Mouse (Mus musculus): ENCODE measurements at regions not wholly inside any gene's neighbourhood (a gene's known extent, or its start where the extent isn't known, plus 50 kb on each side); places are given as distances from the start of the nearest gene placed in this dataset.

DNA sequence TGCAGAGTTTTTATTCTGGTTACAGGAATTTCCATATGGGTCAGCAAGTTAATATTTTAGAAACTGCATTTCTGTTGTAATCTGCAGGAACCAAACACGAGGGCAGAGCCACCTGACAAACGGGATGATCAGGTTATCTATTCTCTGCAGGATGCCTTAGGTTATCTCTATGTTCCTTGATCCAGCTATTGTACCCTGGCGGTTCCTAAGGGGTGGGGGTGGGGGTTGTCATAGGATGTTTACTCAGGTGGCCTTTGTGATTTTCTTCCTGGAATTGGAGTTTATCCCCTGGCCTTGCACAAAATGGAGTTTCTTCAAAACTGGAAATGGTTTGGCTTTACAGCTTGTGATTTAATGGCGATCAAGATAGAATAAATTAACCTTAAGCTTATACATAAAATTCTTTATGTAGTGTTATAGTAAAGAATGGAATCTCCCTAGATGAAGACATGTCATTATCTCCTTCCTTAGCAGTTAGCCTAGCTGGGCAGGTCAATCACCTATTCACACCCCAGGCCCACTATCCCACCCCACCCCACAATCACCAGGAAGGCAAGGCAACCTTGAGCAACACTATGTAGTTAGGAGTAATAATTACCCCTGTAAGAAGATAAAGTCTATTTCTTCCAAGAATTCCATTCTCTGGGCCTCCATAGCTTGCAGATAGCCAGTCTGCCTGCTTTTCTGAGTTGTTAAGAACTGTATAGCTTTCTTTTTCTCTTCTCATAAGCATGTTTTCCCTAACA, 192.3 kb upstream of the B430218F22Rik start:
- DNase-seq (ENCODE audit: low read depth, low spot score) = no peak
- WGBS = 39% methylated on average over 4 of the region's 4 CpGs

DNA sequence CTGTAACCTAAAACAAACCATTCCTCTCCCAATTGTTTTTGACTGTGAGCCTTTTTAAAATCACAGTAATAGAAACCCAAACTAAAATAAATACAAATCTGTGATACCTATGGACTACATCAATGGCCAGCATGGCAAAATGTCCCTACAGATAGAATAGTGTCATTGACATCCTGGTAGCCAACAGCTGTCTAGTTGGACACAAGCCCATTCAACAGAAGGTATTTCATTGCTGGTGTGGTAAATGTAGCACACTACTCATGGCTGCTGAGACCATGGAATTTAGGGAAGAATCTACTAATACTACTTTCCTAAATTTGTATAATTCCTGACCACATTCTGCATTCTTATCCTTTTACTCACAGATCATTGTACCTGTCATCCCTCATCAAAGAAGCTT, 178.3 kb upstream of the B430218F22Rik start:
- DNase-seq (ENCODE audit: low read depth, low spot score) = no peak

DNA sequence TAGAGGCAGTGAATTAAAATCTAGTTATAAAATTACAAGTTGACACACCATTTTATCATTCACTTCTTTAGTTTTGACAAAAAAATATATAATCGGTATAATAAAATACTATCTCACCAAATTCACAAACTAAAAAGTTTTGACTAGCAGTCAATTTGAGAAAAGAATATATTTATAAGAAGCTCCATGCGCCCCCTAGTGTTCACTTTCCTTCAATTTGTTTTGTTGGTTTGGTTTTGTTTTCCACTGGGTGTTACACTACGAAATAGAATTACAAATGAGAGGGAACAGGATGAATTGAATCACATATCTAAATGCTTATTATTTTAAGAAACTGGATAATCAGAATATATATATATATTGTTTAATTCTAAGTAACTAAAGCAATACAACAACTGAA, 159.1 kb upstream of the B430218F22Rik start:
- peak; percentile 4 for DNase-seq (ENCODE audit: low read depth, low spot score)
- WGBS = 25% methylated on average over 3 of the region's 3 CpGs

DNA sequence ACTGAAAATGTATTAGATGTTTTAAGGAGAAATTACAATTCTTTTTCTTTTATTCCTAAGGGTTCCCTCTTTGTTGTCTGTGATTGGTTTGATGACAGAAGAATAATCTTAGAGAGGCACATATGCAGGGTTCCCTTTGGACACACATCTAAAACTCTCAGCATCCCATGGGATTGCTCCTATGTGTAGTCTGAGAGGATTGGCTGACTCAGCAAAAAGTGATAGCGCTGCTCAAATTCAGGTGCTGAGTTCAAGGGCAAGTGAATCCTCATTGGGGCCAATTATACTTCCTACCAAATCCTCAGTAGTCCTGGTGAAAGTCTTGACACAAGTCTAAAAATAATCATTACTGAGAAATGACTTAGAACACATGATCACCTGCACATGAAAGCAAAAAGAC, 148.5 kb upstream of the B430218F22Rik start:
- 89% methylated on average over 1 of the region's 1 CpGs for WGBS
- no peak for DNase-seq (ENCODE audit: low read depth, low spot score)

DNA sequence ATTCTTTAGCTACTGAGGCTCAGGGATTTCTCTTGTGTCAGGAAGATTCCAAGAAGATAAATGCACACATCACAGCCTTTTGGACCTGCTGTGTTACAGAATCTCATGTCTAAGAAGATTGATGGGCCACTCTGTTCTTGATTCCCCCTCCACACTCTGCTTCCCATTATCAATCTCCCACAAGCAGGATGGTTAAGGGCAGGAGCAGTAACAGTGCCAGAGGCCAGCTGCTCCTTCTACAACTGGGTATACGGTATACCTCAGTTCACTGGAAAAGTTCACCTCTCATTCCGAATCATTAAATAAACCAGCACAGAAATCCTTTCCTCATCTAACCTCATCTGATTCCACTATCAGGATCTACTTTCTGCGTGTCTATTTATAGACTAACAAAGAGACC, 141.8 kb upstream of the B430218F22Rik start:
- no peak for DNase-seq (ENCODE audit: low read depth, low spot score)
- 83% methylated on average over 3 of the region's 3 CpGs for WGBS

DNA sequence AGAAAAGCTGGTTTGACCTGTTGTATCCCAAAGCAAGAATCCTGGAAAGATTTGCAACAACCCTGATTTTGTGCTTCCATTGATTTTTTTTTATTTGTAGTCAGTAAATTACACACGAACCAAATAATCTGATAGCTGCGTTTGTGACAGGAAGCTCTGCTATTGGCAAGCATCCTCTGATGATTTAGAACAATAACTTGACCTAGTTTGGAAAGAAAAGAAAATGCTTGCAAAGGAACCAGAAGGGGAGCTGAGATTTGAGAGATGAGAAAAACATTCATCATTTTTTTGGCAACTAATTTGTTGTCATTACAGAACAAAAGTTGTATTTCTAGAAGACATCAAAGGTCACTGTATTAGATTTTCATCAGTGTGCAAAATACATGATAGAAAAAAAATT, 140.9 kb upstream of the B430218F22Rik start:
- 52% methylated on average over 2 of the region's 2 CpGs for WGBS
- no peak for DNase-seq (ENCODE audit: low read depth, low spot score)

DNA sequence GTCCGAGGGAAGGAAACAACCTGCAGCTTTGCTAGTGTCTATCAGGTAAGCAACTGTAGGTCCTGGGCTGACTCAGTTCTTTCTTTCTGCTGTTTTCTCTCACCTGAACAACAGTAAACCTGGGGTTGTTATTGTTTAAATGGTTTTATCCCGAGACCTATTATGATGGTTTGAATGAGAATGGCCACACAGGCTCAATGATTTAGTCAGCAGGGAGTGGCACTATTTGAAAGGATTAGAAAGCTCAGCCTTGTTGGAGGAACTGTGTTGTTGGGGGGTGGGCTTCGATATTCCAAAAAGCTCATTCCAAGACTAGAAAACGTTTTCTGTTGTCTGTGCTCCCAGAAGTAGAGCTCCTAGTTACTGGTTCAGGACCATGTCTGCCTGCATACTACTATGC, 126.8 kb upstream of the B430218F22Rik start:
- 60% methylated on average over 4 of the region's 4 CpGs for WGBS
- DNase-seq (ENCODE audit: low read depth, low spot score) = no peak

DNA sequence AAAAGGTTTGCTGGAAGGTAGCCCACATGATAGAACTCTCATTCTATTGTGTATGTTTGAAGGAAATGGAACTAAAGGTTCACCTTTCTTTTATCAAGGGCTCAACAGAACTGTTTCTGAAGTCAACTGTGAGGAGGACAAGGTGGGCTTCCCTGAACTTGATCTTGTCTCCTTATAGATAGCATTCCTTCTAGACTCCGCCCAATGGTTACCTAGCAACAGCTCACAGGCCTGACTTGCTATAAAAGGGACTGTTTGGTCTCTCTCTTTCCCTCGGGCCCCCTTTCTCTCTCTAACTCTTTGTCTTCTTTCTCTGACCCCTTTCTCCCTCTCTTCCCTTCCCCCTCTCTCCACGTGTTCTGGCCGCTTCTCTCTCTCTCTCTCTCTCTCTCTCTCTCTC, 123.5 kb upstream of the B430218F22Rik start:
- 64% methylated on average over 4 of the region's 4 CpGs for WGBS
- no peak for DNase-seq (ENCODE audit: low read depth, low spot score)

DNA sequence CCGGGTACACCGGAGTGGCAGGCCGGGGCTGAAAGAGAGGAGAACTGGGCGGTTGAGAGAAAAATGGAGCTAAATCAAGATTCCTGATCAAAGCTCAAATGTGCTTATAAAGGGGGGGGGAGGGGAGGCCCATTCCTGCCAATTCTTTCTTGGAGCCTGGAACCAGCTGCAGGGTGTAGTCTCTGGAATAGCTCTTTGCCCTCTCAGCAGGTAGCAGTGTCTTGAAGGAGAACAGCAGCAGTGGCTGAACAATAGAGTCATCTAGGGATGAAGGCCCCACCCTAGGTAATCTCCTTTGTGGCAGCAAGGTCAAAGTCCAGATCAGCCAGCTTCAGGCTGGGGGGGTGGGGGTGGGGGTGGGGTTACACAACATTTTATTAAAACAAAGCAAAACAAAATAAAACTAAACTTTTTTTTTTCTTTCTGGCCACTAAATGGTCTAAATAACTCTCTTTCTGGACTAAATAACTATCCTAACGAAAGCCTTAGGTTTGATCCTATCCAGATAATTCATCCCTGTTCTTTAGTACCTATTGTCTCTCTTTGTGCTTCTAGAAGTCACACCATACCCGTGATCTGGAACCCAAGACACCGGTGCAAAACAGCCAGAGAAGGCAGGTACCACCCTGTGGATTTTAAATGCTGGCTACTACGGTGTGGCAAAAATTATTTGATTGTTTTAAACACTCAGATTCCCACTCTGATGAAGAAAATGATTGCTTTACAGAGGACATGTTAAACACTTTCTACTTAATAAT, 120.5 kb upstream of the B430218F22Rik start:
- no peak for DNase-seq (ENCODE audit: low read depth, low spot score)
- WGBS = 81% methylated on average over 8 of the region's 8 CpGs

DNA sequence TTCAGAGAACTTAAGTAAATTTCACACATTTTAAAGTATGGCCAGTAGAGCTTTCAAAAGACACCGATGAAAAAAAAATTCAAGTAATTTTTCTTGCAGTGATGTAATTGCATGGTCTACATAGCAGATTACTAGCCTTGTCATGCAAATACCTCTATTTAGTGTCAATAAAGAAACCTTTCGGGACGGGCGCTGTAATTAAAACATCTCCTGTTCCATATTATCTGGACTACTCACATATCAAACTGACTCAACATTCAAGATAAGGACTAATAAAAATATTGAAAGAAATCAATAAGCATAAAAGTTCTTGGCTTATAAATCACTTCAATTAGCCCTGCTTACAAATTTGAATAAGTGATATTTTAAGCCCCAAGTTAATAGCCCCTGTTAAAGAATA, 113.5 kb upstream of the B430218F22Rik start:
- no peak for DNase-seq (ENCODE audit: low read depth, low spot score)
- WGBS = 79% methylated on average over 4 of the region's 4 CpGs

DNA sequence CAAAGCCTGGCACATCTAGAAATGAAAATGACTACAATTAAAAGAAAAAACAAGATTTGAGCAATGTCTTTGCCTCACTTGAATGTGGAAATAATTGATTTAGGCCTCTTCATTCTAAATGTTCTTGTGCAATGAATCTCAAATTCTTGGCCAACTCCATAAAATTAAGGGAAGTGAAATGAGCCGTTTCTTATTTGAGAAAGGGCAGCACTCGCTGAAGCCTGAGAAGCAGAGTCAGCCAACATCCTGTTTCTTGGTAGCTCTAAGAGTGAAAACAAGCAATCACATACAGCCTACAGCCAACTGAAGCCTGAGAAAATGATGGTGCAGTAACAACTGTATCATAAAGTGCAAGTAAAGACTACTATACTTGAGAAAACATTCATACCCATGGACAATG, 105.5 kb upstream of the B430218F22Rik start:
- 58% methylated on average over 2 of the region's 2 CpGs for WGBS
- no peak for DNase-seq (ENCODE audit: low read depth, low spot score)

DNA sequence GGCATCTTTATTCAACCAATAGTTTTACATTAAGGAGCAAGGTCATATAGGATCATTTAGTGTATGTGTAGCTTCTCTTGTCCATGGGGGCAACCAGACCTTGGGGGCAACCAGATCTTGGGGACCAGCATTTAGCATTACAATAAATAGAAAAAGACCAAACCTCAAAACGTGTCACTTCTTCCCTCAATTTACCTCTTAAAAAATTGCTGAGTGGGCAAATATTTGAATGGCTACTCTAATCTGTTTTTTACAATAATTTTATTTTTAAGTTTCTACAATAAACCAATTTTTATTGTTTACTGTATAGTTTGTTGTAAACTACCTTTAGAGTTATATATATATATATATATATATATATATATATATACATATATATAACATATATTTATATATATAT, 92.7 kb upstream of the B430218F22Rik start:
- WGBS = 72% methylated on average over 1 of the region's 1 CpGs
- DNase-seq (ENCODE audit: low read depth, low spot score) = no peak

DNA sequence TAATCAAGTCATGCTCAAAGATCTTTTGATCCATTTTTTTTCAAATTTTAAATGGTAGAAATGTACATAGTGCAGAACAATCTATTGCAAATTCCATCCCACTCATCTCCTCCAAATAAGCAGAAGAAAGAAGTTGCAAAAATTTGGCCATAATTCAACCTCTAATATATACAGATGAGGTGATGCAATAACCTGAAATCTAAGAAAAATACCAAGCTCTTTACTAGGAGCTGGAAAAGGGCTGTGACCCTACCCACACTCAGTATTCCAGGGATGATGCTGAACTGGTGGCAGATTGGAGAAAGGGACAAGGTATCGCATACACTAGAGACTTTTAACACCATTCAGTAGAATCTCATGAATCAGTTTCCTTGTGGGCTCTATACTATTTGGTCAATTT, 76.3 kb upstream of the B430218F22Rik start:
- WGBS = 91% methylated on average over 1 of the region's 1 CpGs
- no peak for DNase-seq (ENCODE audit: low read depth, low spot score)

DNA sequence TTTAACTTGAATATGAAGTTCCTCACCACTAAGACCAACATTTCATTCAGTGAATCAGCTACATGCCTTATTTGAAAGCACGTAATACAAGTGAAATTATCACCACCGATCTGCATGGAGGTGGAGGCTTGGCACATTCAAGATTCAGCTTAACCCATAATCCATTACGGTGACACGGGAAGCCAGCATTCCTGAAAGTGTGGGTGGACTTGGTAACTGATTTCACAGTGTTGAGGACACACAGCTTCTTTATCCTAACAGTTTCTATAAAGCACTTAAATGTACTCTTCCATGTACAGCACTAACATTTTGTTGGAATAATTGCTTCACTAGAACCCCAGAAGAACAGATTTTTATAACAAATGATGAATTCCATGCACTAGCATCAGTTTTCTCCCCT, 72.8 kb upstream of the B430218F22Rik start:
- DNase-seq (ENCODE audit: low read depth, low spot score) = no peak
- 83% methylated on average over 4 of the region's 4 CpGs for WGBS
